Mouse (Mus musculus) liver, postnatal 0 days (tissue): ENCODE data around the gene Lmnb2. TPM values are rescaled to one million over a fixed set of nuclear protein-coding genes. Genes with fewer than 3 reads are reported as not detected.

Source experiments
- ATAC-seq: fragments of 200-750 bp; cut with Nextera tagmentation; 2 replicates; pipeline ENCODE4 v1.8.0; 2017; ENCODE audit warnings: mild to moderate bottlenecking, moderate library complexity
- DNase-seq: peaks from one replicate; pipeline ENCODE4 v3.0.0-alpha.2; 2016
- H3K27ac ChIP-seq: fragments of 300-500 bp; sonication (generic); 2 replicates; pipeline ENCODE4 v1.5.1; 2014; ENCODE audit warnings: antibody characterized with exemption, moderate library complexity, mild to moderate bottlenecking, low read depth
- H3K27me3 ChIP-seq: fragments of 300-500 bp; sonication (generic); 2 replicates; pipeline ENCODE4 v1.6.1; 2014; ENCODE audit warnings: low read length, control low read depth, mixed read lengths; ENCODE audit not compliant: insufficient read depth
- H3K36me3 ChIP-seq: fragments of 300-500 bp; sonication (generic); replicated peaks from 2 replicates; pipeline ENCODE4 v1.6.1; 2014; ENCODE audit warnings: mild to moderate bottlenecking, control low read depth, low read length, moderate library complexity, mixed read lengths; ENCODE audit not compliant: insufficient read depth
- H3K4me1 ChIP-seq: fragments of 300-500 bp; sonication (generic); 2 replicates; pipeline ENCODE4 v1.6.1; 2014; ENCODE audit warnings: antibody characterized with exemption, mild to moderate bottlenecking, control low read depth; ENCODE audit not compliant: insufficient read depth
- H3K4me2 ChIP-seq: fragments of 300-500 bp; sonication (generic); 2 replicates; pipeline ENCODE4 v1.6.1; 2014; ENCODE audit warnings: low read depth, mild to moderate bottlenecking, low read length, moderate library complexity, mixed read lengths
- H3K4me3 ChIP-seq: fragments of 300-500 bp; sonication (generic); 2 replicates; pipeline ENCODE4 v1.5.1; 2014; ENCODE audit warnings: low read depth, low read length
- H3K9ac ChIP-seq: fragments of 300-500 bp; sonication (generic); replicated peaks from 2 replicates; pipeline ENCODE4 v1.6.1; 2014; ENCODE audit warnings: mild to moderate bottlenecking, moderate library complexity
- H3K9me3 ChIP-seq: fragments of 300-500 bp; sonication (generic); 2 replicates; pipeline ENCODE4 v1.6.1; 2016; ENCODE audit warnings: mild to moderate bottlenecking, control low read depth, low read length, mixed read lengths
- CTCF ChIP-seq: sonication (generic); IDR thresholded peaks from 2 replicates; pipeline ENCODE4 v1.5.1; 2016; ENCODE audit warnings: antibody characterized with exemption, low read depth
- EP300 ChIP-seq: IDR thresholded peaks from 2 replicates; pipeline ENCODE4 v1.6.1; 2016; ENCODE audit warnings: antibody characterized with exemption, low read depth, mild to moderate bottlenecking
- WGBS: fragments of 180-500 bp; shearing (Covaris S2); extraction: QIAGEN DNeasy Blood & Tissue Kit; methylation state at CpG from one replicate; pipeline ENCODE4 v1.1.7; 2014; ENCODE audit not compliant: insufficient replicate concordance; 5-methylcytosine and 5-hydroxymethylcytosine counted together
- polyA plus RNA-seq: library from polyadenylated mRNA; unstranded; fragments of >200 nt; fragmentation: Nextera tagmentation; extraction: Ambion mirVana; gene quantifications from 2 replicates; pipeline ENCODE4 v1.2.1, GENCODE M21; 2015

The Lmnb2 gene
- polyA plus RNA-seq, 1 experiment from 2014 or later = 6.5 TPM

DNA sequence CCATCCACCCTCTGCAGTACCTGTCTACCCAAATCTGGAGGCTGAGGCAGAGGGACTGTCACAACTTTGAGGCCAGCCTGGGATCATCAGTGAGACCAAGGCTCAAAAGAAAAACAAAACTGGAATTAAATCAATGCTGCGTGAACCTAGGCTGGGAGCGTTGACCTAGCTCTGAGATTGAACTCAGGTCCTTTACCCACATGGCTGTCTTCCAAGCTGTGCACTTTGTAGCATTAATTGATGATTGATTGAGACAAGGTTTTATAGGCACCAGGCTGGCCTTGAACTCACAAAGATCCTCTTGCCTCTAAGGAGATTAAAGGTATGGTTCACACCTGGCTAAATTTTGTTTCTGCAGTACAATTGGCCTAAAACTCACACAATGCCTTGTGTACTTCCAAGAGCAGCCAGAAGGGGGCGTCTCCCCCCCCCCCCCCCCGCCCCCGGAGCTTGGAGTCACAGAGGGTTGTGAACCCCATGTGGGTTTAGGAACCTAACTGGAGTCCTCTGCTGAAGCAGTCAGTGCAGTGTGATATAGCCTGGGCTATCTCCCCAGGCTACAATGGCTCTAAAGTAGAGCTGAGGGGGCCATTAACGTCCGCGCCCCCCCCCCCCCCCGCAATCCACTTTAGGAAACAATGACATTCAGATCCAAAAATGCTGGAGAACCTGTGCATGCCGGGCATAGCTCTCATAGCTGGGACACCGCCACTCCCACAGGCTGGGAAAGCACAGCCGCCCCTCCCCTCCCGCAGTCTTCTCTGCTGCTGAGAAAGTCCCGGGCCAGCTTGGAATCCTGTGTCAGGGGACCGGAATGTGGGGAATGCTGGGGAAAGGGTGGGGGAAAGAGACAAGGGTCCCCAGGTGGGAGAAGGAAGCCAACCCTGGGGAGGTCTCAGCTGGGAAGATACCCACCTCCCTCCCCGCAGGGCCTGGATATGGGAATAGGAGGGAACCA, 42.8 kb upstream of the Lmnb2 start:
- 26% methylated on average over 13 of the region's 16 CpGs for WGBS

DNA sequence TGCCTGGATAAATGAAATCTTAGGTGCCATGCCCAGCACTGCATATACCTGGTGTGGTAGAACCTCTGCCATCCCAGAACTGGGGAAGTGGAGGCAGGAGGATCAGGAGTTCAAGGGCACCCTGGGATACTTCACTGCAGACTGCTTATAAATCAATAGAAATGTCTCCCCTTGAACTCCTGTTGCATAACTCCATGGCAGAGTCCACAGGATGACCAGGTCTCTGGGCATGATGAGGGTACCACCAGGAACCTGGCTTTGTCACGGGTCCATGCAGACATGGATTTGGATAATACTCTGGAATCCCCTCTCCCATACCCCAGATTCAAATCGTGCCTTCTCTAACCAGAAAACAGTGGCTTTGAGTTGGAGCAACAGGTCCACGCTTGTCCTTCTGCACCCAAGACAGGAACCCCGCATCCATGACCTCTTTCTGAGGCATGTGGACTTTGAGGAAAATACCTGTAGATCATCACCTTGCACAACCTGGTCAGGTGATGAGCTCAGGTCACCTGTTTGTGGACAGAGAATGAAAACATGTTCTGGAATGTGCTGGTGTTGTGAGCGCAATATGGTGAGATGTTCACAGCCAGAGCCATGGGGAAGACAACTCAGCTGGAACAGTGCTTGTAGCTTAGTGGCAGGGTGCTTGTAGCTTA, 41.1 kb upstream of the Lmnb2 start:
- H3K9ac ChIP-seq = no peak overlapping the region
- peak; percentile 74 for TF ChIP-seq EP300
- TF ChIP-seq CTCF = no peak
- H3K27me3 ChIP-seq = no peaks in the 10 kb centered on the region
- H3K9me3 ChIP-seq = no peaks in the 10 kb centered on the region
- peaks cover 31% of the 10 kb centered on the region for H3K4me1 ChIP-seq
- ATAC-seq (peak; percentile 26), DNase-seq (peak; percentile 42)
- 67% methylated on average over 5 of the region's 5 CpGs for WGBS
- H3K36me3 ChIP-seq = no peaks in the 10 kb centered on the region
- H3K4me2 ChIP-seq = no peak overlapping the region
- no peak overlapping the region for H3K4me3 ChIP-seq
- peak overlapping the region; percentile 93 for H3K27ac ChIP-seq

More for the DNA sequence above, 42.8 kb upstream of the Lmnb2 start:
- 0 out of 2 replicates have a peak overlapping the region, but pooled peaks have one; percentile 1 for H3K9ac ChIP-seq
- ATAC-seq (peak; percentile 14; the same call in 1 of the 2 replicates), DNase-seq (peak; percentile 65)
- H3K4me3 ChIP-seq = no peak overlapping the region
- H3K27me3 ChIP-seq = no peaks in the 10 kb centered on the region
- TF ChIP-seq CTCF (peak; percentile 58), EP300 (no peak)
- peak overlapping the region; percentile 93 for H3K27ac ChIP-seq
- no peaks in the 10 kb centered on the region for H3K9me3 ChIP-seq
- peaks cover 34% of the 10 kb centered on the region for H3K4me1 ChIP-seq
- H3K4me2 ChIP-seq = no peak overlapping the region
- H3K36me3 ChIP-seq = no peaks in the 10 kb centered on the region

- ATAC-seq (peak; percentile 79), DNase-seq (peak; percentile 85)
- WGBS = 57% methylated on average over 4 of the region's 4 CpGs
- Histone ChIP-seq H3K36me3 (no peaks in the 10 kb centered on the region), H3K9me3 (no peaks in the 10 kb centered on the region), H3K4me3 (no peak overlapping the region), H3K9ac (no peak overlapping the region), H3K27me3 (no peaks in the 10 kb centered on the region), H3K4me2 (no peak overlapping the region), H3K27ac (peak overlapping the region; percentile 93), H3K4me1 (peaks cover 18% of the 10 kb centered on the region)
- TF ChIP-seq CTCF (peak; percentile 73), EP300 (peak; percentile 84)
These were observed 39.7 kb upstream of the Lmnb2 start for GRCm38 (mm10) chr10:80957791-80958190.

GRCm38 (mm10) chr10:80956901-80957300, 38.9 kb upstream of the Lmnb2 start:
- Histone ChIP-seq H3K4me3 (no peak overlapping the region), H3K4me1 (peaks cover 18% of the 10 kb centered on the region), H3K4me2 (no peak overlapping the region), H3K9me3 (no peaks in the 10 kb centered on the region), H3K27ac (no peak overlapping the region), H3K36me3 (no peaks in the 10 kb centered on the region), H3K27me3 (no peaks in the 10 kb centered on the region), H3K9ac (no peak overlapping the region)
- DNase-seq (no peak), ATAC-seq (no peak)
- no peak for TF ChIP-seq CTCF
- no peak for TF ChIP-seq EP300
- WGBS = 69% methylated on average over 6 of the region's 6 CpGs

GRCm38 (mm10) chr10:80956385-80956784, 38.3 kb upstream of the Lmnb2 start:
- Histone ChIP-seq H3K4me1 (peaks cover 18% of the 10 kb centered on the region), H3K4me3 (no peak overlapping the region), H3K36me3 (no peaks in the 10 kb centered on the region), H3K27ac (no peak overlapping the region), H3K27me3 (no peaks in the 10 kb centered on the region), H3K4me2 (no peak overlapping the region), H3K9ac (no peak overlapping the region), H3K9me3 (no peaks in the 10 kb centered on the region)
- no peak for TF ChIP-seq CTCF
- TF ChIP-seq EP300 = no peak
- DNase-seq = no peak
- no peak for ATAC-seq
- 84% methylated on average over 8 of the region's 8 CpGs for WGBS

- H3K9ac ChIP-seq = no peak overlapping the region
- H3K4me2 ChIP-seq = no peak overlapping the region
- no peak for ATAC-seq
- 20% methylated on average over 9 of the region's 9 CpGs for WGBS
- DNase-seq = peak; percentile 60
- no peak overlapping the region for H3K27ac ChIP-seq
- peak; percentile 88 for TF ChIP-seq CTCF
- TF ChIP-seq EP300 = no peak
- H3K9me3 ChIP-seq = no peaks in the 10 kb centered on the region
- no peaks in the 10 kb centered on the region for H3K27me3 ChIP-seq
- H3K4me3 ChIP-seq = no peak overlapping the region
- H3K4me1 ChIP-seq = peaks cover 12% of the 10 kb centered on the region
- H3K36me3 ChIP-seq = no peaks in the 10 kb centered on the region
These were observed 37.5 kb upstream of the Lmnb2 start for GRCm38 (mm10) chr10:80955536-80955935.
